Mouse (Mus musculus) stomach, postnatal 0 days (tissue): ENCODE data around the gene Ank2.

ENCODE experiments used
- CTCF ChIP-seq: IDR thresholded peaks from 2 replicates; pipeline ENCODE4 v1.5.1; 2016; ENCODE audit warnings: antibody characterized with exemption, low read depth, mild to moderate bottlenecking, moderate library complexity
- EP300 ChIP-seq: optimal IDR thresholded peaks from 2 replicates; pipeline ENCODE3; 2016; ENCODE audit warnings: antibody characterized with exemption

GRCm38 (mm10) chr3:127280376-127280775 is 218.8 kb downstream of the Ank2 start:
- TF ChIP-seq CTCF: no peak
- no peak for TF ChIP-seq EP300
